Mouse (Mus musculus) embryonic stem cell, embryonic (primary cell): ENCODE measurements around the gene Ddx19b.

Experiments used
- CTCF ChIA-PET, 4 experiments: fragments of 300-600 bp in 2 of 4; fragments of 350-600 bp in 2 of 4; sonication (Branson Sonifier 250); formaldehyde crosslinking; loops; one replicate each; lab custom pipeline; 2022; ENCODE audit warnings: inconsistent platforms in 2 of 4; lab: Charles Lee
- POLR2A ChIA-PET, 4 experiments: fragments of 300-600 bp in 2 of 4; fragments of 350-600 bp in 2 of 4; sonication (Branson Sonifier 250); formaldehyde crosslinking; loops; one replicate each; lab custom pipeline; 2022; ENCODE audit warnings: antibody characterized with exemption in 4 of 4, inconsistent platforms in 1 of 4; lab: Charles Lee

Ddx19b gene

GRCm38 (mm10) chr8:111031572-111031971 lies at the start of gene Ddx19b:
Gene Ddx19b (minus strand): TSS chr8:111031751.
- ChIA-PET CTCF (interaction anchor here in 2 of 4 experiments (0.6 to 1.1 kb wide), 6 partner anchors 17 to 402 kb away, joined by 3 to 6 read pairs (median 3); partner anchors contain the start of genes Ddx19a (in 1 of the 2) and Rfwd3 (in 1 of the 2)), POLR2A (interaction anchor here (0.6 to 26.3 kb wide), 46 partner anchors 11 to 717 kb away, joined by 3 to 766 read pairs (median 4); partner anchors contain the start of genes Ddx19a (in 3 of the 4), Exosc6 (in 3 of the 4), Sf3b3 (in 3 of the 4) and Cog4 (in 2 of the 4))

- ChIA-PET CTCF (interaction anchor here (0.5 to 1.6 kb wide), 11 partner anchors 8 to 330 kb away, joined by 3 to 5 read pairs (median 4); partner anchors contain the start of genes Exosc6 (in 1 of the 4) and Il34 (in 1 of the 4)), POLR2A (interaction anchor here (0.7 to 1.6 kb wide), 11 partner anchors 8 to 52 kb away, joined by 3 to 7 read pairs (median 4); partner anchors contain the start of gene Exosc6 (in 1 of the 4))
Observed at GRCm38 (mm10) chr8:111079861-111080271, 48.3 kb upstream of the Ddx19b start.

- ChIA-PET CTCF (interaction anchor here in 1 of 4 experiments (0.5 to 1.6 kb wide), 7 partner anchors 11 to 361 kb away, joined by 3 to 5 read pairs (median 4); partner anchors contain the start of gene Exosc6), POLR2A (interaction anchor here in 3 of 4 experiments (0.7 to 1.6 kb wide), 8 partner anchors 9 to 46 kb away, joined by 3 to 7 read pairs (median 4); partner anchors contain the start of gene Exosc6 (in 1 of the 3))
Observed at GRCm38 (mm10) chr8:111079461-111079860, 47.9 kb upstream of the Ddx19b start.

- CTCF ChIA-PET: interaction anchor here in 1 of 4 experiments (0.6 kb wide), 1 partner anchor 80 kb away, joined by 4 read pairs; no protein-coding TSS in a partner anchor
Observed at GRCm38 (mm10) chr8:111075926-111076325, 44.4 kb upstream of the Ddx19b start.

GRCm38 (mm10) chr8:111068660-111069059 lies 37.1 kb upstream of the Ddx19b start:
- POLR2A ChIA-PET: interaction anchor here in 1 of 4 experiments (1.2 to 3.3 kb wide), 3 partner anchors 11 to 13 kb away, joined by 3 to 24 read pairs (median 7); partner anchors contain the start of gene Exosc6
- CTCF ChIA-PET: interaction anchor here in 1 of 4 experiments (2.4 kb wide), 1 partner anchor 12 kb away, joined by 6 read pairs; the partner anchor contains the start of gene Exosc6

More at GRCm38 (mm10) chr8:111075926-111076325, 44.4 kb upstream of the Ddx19b start:
- POLR2A ChIA-PET: interaction anchor here in 2 of 4 experiments (0.9 to 6.0 kb wide), 5 partner anchors 12 to 164 kb away, joined by 3 to 27 read pairs (median 9); partner anchors contain the start of genes Aars (in 1 of the 2), Exosc6 (in 1 of the 2) and Pdpr (in 1 of the 2)

- ChIA-PET POLR2A (interaction anchor here (0.6 to 3.3 kb wide), 19 partner anchors 11 to 98 kb away, joined by 3 to 24 read pairs (median 4); partner anchors contain the start of genes Exosc6 (in 3 of the 4), Ddx19b (in 2 of the 4), Aars (in 1 of the 4) and Clec18a (in 1 of the 4)), CTCF (interaction anchor here in 3 of 4 experiments (0.6 to 2.4 kb wide), 4 partner anchors 11 to 18 kb away, joined by 3 to 8 read pairs (median 4); partner anchors contain the start of gene Exosc6 (in 2 of the 3))
Observed at GRCm38 (mm10) chr8:111067439-111067838, 35.9 kb upstream of the Ddx19b start.

- CTCF ChIA-PET: interaction anchor here in 1 of 4 experiments (2.4 kb wide), 1 partner anchor 10 kb away, joined by 6 read pairs; the partner anchor contains the start of gene Exosc6
- POLR2A ChIA-PET: interaction anchor here (0.7 to 3.3 kb wide), 11 partner anchors 10 to 96 kb away, joined by 3 to 24 read pairs (median 4); partner anchors contain the start of genes Exosc6 (in 3 of the 4) and Ddx19b (in 2 of the 4)
Observed at GRCm38 (mm10) chr8:111066308-111066707, 34.8 kb upstream of the Ddx19b start.

GRCm38 (mm10) chr8:111062893-111063292 lies 31.3 kb upstream of the Ddx19b start:
- ChIA-PET POLR2A (interaction anchor here (0.5 to 26.4 kb wide), 19 partner anchors 8 to 307 kb away, joined by 3 to 766 read pairs (median 4); partner anchors contain the start of genes Aars (in 3 of the 4), Ddx19b (in 2 of the 4), Rfwd3 (in 1 of the 4) and Sf3b3 (in 1 of the 4)), CTCF (interaction anchor here in 3 of 4 experiments (0.6 to 0.7 kb wide), 3 partner anchors 31 to 1325 kb away, joined by 3 to 5 read pairs (median 4); no protein-coding TSS in a partner anchor)

GRCm38 (mm10) chr8:111062072-111062757 lies 30.7 kb upstream of the Ddx19b start:
- ChIA-PET CTCF (interaction anchor here in 3 of 4 experiments (0.6 to 0.7 kb wide), 4 partner anchors 32 to 1324 kb away, joined by 3 to 5 read pairs (median 4); no protein-coding TSS in a partner anchor), POLR2A (interaction anchor here (0.6 to 26.4 kb wide), 17 partner anchors 8 to 306 kb away, joined by 3 to 766 read pairs (median 4); partner anchors contain the start of genes Aars (in 3 of the 4), Ddx19b (in 2 of the 4), Rfwd3 (in 1 of the 4) and Sf3b3 (in 1 of the 4))

GRCm38 (mm10) chr8:111061688-111062071 lies 30.1 kb upstream of the Ddx19b start:
- POLR2A ChIA-PET: interaction anchor here (0.6 to 26.4 kb wide), 10 partner anchors 9 to 306 kb away, joined by 3 to 766 read pairs (median 5); partner anchors contain the start of genes Aars (in 3 of the 4) and Ddx19b (in 2 of the 4)
- CTCF ChIA-PET: no interaction called here

GRCm38 (mm10) chr8:111058946-111059572 lies 27.5 kb upstream of the Ddx19b start:
- ChIA-PET CTCF (no interaction called here), POLR2A (interaction anchor here (0.6 to 26.4 kb wide), 11 partner anchors 21 to 1323 kb away, joined by 3 to 766 read pairs (median 3); partner anchors contain the start of genes Aars (in 3 of the 4), Ddx19b (in 2 of the 4) and Ddx19a (in 1 of the 4))

- CTCF ChIA-PET: interaction anchor here (0.6 to 1.8 kb wide), 25 partner anchors 10 to 427 kb away, joined by 3 to 13 read pairs (median 4); partner anchors contain the start of genes Aars (in 2 of the 4), Ddx19a (in 1 of the 4) and Il34 (in 1 of the 4)
- POLR2A ChIA-PET: interaction anchor here (0.6 to 26.4 kb wide), 62 partner anchors 9 to 535 kb away, joined by 3 to 766 read pairs (median 6); partner anchors contain the start of genes Aars (in 4 of the 4), Ddx19b (in 3 of the 4), Sf3b3 (in 3 of the 4) and Clec18a (in 2 of the 4)
Observed at GRCm38 (mm10) chr8:111056691-111057293, 25.2 kb upstream of the Ddx19b start.

- POLR2A ChIA-PET: interaction anchor here (0.6 to 26.4 kb wide), 74 partner anchors 8 to 534 kb away, joined by 3 to 766 read pairs (median 5); partner anchors contain the start of genes Aars (in 4 of the 4), Ddx19b (in 3 of the 4), Sf3b3 (in 3 of the 4) and Clec18a (in 2 of the 4)
- CTCF ChIA-PET: interaction anchor here (0.6 to 1.8 kb wide), 28 partner anchors 9 to 427 kb away, joined by 3 to 13 read pairs (median 4); partner anchors contain the start of genes Aars (in 2 of the 4), Ddx19a (in 1 of the 4) and Il34 (in 1 of the 4)
Observed at GRCm38 (mm10) chr8:111056158-111056663, 24.7 kb upstream of the Ddx19b start, which contains the start of gene Exosc6. Gene Exosc6 (plus strand): TSS chr8:111056339.

- ChIA-PET POLR2A (interaction anchor here (0.6 to 26.4 kb wide), 70 partner anchors 8 to 534 kb away, joined by 3 to 766 read pairs (median 5); partner anchors contain the start of genes Aars (in 4 of the 4), Ddx19b (in 3 of the 4), Sf3b3 (in 3 of the 4) and Clec18a (in 2 of the 4)), CTCF (interaction anchor here (0.6 to 1.8 kb wide), 17 partner anchors 9 to 426 kb away, joined by 3 to 13 read pairs (median 4); partner anchors contain the start of genes Aars (in 1 of the 4) and Il34 (in 1 of the 4))
Observed at GRCm38 (mm10) chr8:111055661-111056060, 24.1 kb upstream of the Ddx19b start.

- POLR2A ChIA-PET: interaction anchor here (0.6 to 26.4 kb wide), 27 partner anchors 9 to 250 kb away, joined by 3 to 766 read pairs (median 11); partner anchors contain the start of genes Aars (in 3 of the 4), Ddx19a (in 2 of the 4), Ddx19b (in 2 of the 4) and Il34 (in 2 of the 4)
- CTCF ChIA-PET: interaction anchor here in 1 of 4 experiments (1.0 to 1.8 kb wide), 2 partner anchors 10 to 22 kb away, joined by 3 to 13 read pairs; partner anchors contain the start of gene Aars
Observed at GRCm38 (mm10) chr8:111055031-111055634, 23.6 kb upstream of the Ddx19b start.
